Mouse (Mus musculus) lung, embryonic 15.5 days (tissue): ENCODE data around the gene Kctd14. TPM values are rescaled to one million over a fixed set of nuclear protein-coding genes. Genes with fewer than 3 reads are reported as not detected.

Experiments used
- ATAC-seq: fragments of 200-750 bp; cut with Nextera tagmentation; 2 replicates; pipeline ENCODE4 v1.8.0; 2017; ENCODE audit warnings: moderate number of reproducible peaks, borderline replicate concordance; ENCODE audit not compliant: low FRiP score, low TSS enrichment; ENCODE audit errors: extremely low read depth
- H3K27ac ChIP-seq: fragments of 300-500 bp; sonication (generic); 2 replicates; pipeline ENCODE4 v1.5.1; 2015; ENCODE audit warnings: moderate library complexity, mild to moderate bottlenecking, inconsistent platforms
- H3K27me3 ChIP-seq: fragments of 300-500 bp; sonication (generic); 2 replicates; pipeline ENCODE4 v1.6.1; 2015; ENCODE audit warnings: inconsistent platforms
- H3K36me3 ChIP-seq: fragments of 300-500 bp; sonication (generic); 2 replicates; pipeline ENCODE4 v1.6.1; 2015; ENCODE audit warnings: inconsistent platforms
- H3K4me1 ChIP-seq: fragments of 300-500 bp; sonication (generic); 2 replicates; pipeline ENCODE4 v1.6.1; 2015; ENCODE audit warnings: inconsistent platforms
- H3K4me2 ChIP-seq: fragments of 300-500 bp; sonication (generic); 2 replicates; pipeline ENCODE4 v1.6.1; 2015; ENCODE audit warnings: inconsistent platforms, mild to moderate bottlenecking, moderate library complexity
- H3K4me3 ChIP-seq: fragments of 300-500 bp; sonication (generic); 2 replicates; pipeline ENCODE4 v1.5.1; 2015; ENCODE audit warnings: mild to moderate bottlenecking, inconsistent platforms
- H3K9ac ChIP-seq: fragments of 300-500 bp; sonication (generic); 2 replicates; pipeline ENCODE4 v1.6.1; 2015; ENCODE audit warnings: inconsistent platforms
- H3K9me3 ChIP-seq: fragments of 300-500 bp; sonication (generic); 2 replicates; pipeline ENCODE4 v1.6.1; 2016; ENCODE audit warnings: inconsistent platforms
- WGBS: fragments of 180-500 bp; shearing (Covaris S2); methylation state at CpG from one replicate; pipeline ENCODE4 v1.1.7; 2015; 5-methylcytosine and 5-hydroxymethylcytosine counted together
- polyA plus RNA-seq: library from polyadenylated mRNA; unstranded; fragments of >200 nt; fragmentation: Nextera tagmentation; extraction: Ambion mirVana; gene quantifications from 2 replicates; pipeline ENCODE4 v1.2.1, GENCODE M21; 2015

The Kctd14 gene
- polyA plus RNA-seq, 1 experiment from 2014 or later, result 8.1 TPM

DNA sequence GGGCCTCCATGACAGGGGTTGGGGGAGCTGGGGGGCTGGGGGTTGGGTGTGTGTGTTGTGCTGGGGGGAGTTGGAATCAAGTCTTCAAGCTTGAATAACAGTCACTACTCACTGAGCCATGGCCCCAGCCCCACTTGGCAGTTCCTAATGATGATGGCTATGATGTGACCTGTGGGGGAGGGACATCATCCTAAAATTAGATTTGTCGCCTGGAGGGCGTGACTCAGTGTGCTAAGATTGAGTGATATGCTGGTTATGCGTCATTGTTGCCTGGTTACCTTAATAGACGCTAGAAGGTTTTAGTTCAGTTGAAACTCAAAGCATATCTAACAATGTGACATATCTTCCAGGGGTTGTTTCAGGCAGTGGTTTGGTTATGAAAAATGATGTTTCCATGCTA, 41.3 kb downstream of the Kctd14 start:
- Histone ChIP-seq H3K27ac (no peak overlapping the region), H3K9ac (no peak overlapping the region), H3K4me2 (no peak overlapping the region), H3K4me1 (no peaks in the 10 kb centered on the region), H3K9me3 (no peaks in the 10 kb centered on the region), H3K36me3 (peaks cover 40% of the 10 kb centered on the region), H3K27me3 (no peaks in the 10 kb centered on the region), H3K4me3 (no peak overlapping the region)
- ATAC-seq, result no peak
- 87% methylated on average over 4 of the region's 4 CpGs for WGBS

DNA sequence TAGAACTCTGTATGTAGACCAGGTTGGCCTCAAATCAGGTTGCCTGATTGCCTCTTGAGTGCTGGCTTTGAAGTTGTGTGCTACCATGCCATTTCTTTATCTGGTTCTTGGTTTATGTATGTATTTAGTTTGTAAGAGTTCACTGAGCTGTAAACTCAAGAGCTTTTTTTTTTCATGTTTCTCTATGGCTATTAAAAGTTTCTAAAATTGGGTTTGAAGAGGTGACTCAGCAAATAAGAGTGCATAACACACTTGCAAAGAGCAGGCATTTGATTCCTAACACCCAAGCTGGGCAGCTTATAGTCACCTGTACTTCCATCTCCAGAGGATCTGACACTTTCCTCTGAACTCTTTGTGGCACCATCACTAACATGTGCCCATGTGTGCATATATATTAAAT, 43.9 kb downstream of the Kctd14 start:
- no peak for ATAC-seq
- no peak overlapping the region for H3K27ac ChIP-seq
- peaks cover 33% of the 10 kb centered on the region for H3K36me3 ChIP-seq

DNA sequence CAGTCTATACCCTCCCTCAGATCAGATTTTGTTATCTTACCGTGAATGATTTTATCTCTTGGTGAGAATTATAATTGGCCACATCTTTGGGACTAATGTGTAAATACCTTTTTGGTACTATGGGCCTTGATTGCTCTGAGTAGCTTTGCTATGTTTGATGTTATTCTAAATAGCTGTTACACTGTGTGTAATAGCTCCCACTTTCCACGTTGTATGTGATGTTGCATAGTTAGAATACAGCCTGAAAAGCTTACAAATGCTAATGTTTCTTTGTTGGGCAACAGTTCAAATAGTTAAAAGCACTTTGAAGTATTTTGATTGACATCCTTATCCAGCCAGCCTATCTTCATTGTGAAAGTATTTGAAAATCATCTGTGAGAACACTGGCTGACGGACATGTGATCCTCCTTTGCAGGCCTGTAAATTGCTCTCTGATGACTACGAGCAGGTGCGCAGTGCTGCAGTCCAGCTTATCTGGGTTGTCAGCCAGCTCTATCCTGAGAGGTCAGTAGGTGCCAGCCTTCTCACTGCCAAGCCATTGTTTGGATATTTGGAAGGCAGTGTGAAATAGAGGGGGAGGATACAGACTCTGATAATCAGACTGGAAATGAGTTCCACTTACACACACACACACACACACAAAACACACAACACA, 49.6 kb downstream of the Kctd14 start:
- H3K9me3 ChIP-seq, result no peaks in the 10 kb centered on the region
- H3K9ac ChIP-seq, result no peak overlapping the region
- no peaks in the 10 kb centered on the region for H3K4me1 ChIP-seq
- no peak overlapping the region for H3K27ac ChIP-seq
- no peak for ATAC-seq
- H3K4me2 ChIP-seq, result no peak overlapping the region
- H3K36me3 ChIP-seq, result peaks cover 26% of the 10 kb centered on the region
- 73% methylated on average over 5 of the region's 5 CpGs for WGBS
- no peak overlapping the region for H3K4me3 ChIP-seq
- H3K27me3 ChIP-seq, result no peaks in the 10 kb centered on the region

More for the DNA sequence above, 43.9 kb downstream of the Kctd14 start:
- Histone ChIP-seq H3K4me1 (no peaks in the 10 kb centered on the region), H3K4me3 (no peak overlapping the region), H3K9ac (no peak overlapping the region), H3K4me2 (no peak overlapping the region), H3K27me3 (no peaks in the 10 kb centered on the region), H3K9me3 (no peaks in the 10 kb centered on the region)

Other genes starting within 250 kb of the Kctd14 start
- 1.2 and 1.7 TPM in 2 replicates for gene Usp35, start 119.3 kb upstream of the Kctd14 start, polyA plus RNA-seq
- gene Kctd21, start 119.0 kb upstream of the Kctd14 start, polyA plus RNA-seq, result 4.8 and 5.1 TPM in 2 replicates
- 42.8 and 44.0 TPM in 2 replicates for gene Alg8, start 79.7 kb upstream of the Kctd14 start, polyA plus RNA-seq
- 336 and 356 TPM in 2 replicates for gene Ndufc2, start 51.3 kb upstream of the Kctd14 start, polyA plus RNA-seq
- 0.91 and 1.4 TPM in 2 replicates for gene Thrsp, start 33.6 kb upstream of the Kctd14 start, polyA plus RNA-seq
- 48.9 and 53.4 TPM in 2 replicates for gene Ints4, start 29.6 kb downstream of the Kctd14 start, polyA plus RNA-seq
- gene Aamdc, start 128.2 kb downstream of the Kctd14 start, polyA plus RNA-seq, result 46.4 and 50.2 TPM in 2 replicates
- 20.9 and 21.9 TPM in 2 replicates for gene Rsf1, start 128.6 kb downstream of the Kctd14 start, polyA plus RNA-seq
- gene Clns1a, start 245.3 kb downstream of the Kctd14 start, polyA plus RNA-seq, result 181 and 191 TPM in 2 replicates